Mouse (Mus musculus): ENCODE results near the gene Fndc8. TPM values are rescaled to one million over a fixed set of nuclear protein-coding genes. Genes with fewer than 3 reads are reported as not detected.

Gene Fndc8
- total and polyA plus RNA-seq, 3 experiments: 0.08 to 0.36 TPM; not detected in 1

DNA sequence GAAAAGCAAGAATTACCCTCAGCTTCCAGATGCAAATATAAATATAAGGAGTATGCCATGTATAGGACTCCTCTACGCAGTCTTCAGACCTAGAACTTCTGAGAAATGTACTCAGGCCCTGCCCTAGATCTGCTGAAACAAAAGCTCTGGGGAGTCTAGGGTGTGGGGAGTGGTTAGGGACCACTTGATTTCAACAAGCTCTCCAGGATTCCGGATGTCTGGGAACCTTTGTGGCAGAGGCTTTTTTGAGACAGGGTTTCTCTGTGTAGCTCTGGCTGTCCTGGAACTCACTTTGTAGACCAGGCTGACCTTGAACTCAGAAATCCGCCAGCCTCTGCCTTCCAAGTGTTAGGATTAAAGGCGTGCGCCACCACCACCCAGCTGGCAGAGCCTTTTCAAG lies 13.9 kb downstream of the Fndc8 start:
- DNase-seq (ENCODE audit: extremely low read depth): no peak
- peaks cover 3 to 29% of the 10 kb centered on the region in 2 experiments; a peak in 2 of 4 replicates for H3K4me1 ChIP-seq (ENCODE audit: control insufficient read depth in 1 of 2, insufficient read depth in 2 of 2)
- H3K9ac ChIP-seq (ENCODE audit: insufficient read depth, low read depth): no peak overlapping the region
- H3K4me2 ChIP-seq (ENCODE audit: insufficient read depth, low read depth, poor library complexity, severe bottlenecking): no peak overlapping the region
- H3K27me3 ChIP-seq (replicated peaks): peaks cover 11% of the 10 kb centered on the region
- no peak overlapping the region for H3K27ac ChIP-seq (ENCODE audit: insufficient read depth, low read depth)
- in situ Hi-C loops (cut with MboI; ENCODE audit: low pct_ligation_motif_present, low pct_unique_long_range_greater_than_20kb, low sequenced_read_pairs) (loop anchor here (25.0 kb wide), 2 partner anchors 281 to 506 kb away; partner anchors contain the start of genes Rasl10b, Slfn3 and Slfn4), dilution Hi-C loops (cut with MboI; ENCODE audit: extremely low pct_ligation_motif_present, extremely low pct_unique_long_range_greater_than_20kb, low sequenced_read_pairs) (no loop called here)
- H3K79me2 ChIP-seq (replicated peaks; ENCODE audit: control insufficient read depth, extremely low read depth, insufficient read depth, poor library complexity, severe bottlenecking): peaks cover 16% of the 10 kb centered on the region
- H3K4me3 ChIP-seq (replicated peaks in 1 of 3; ENCODE audit: low read depth in 2 of 3, low read length in 2 of 3, poor library complexity in 1 of 3): no peak overlapping the region
- peaks cover 55 to 64% of the 10 kb centered on the region in 2 experiments for H3K36me3 ChIP-seq (replicated peaks in 1 of 2; ENCODE audit: control insufficient read depth in 1 of 2, insufficient read depth in 1 of 2, low read length in 1 of 2)
- no peak for TF ChIP-seq MAFK (IDR thresholded peaks at IDR 0.05; ENCODE audit: insufficient replicate concordance, low read length)
- no peak for TF ChIP-seq POLR2AphosphoS2 (IDR thresholded peaks at IDR 0.05; ENCODE audit: low read depth, low read length)
- H3K9me3 ChIP-seq (replicated peaks; ENCODE audit: low read length): no peaks in the 10 kb centered on the region

- Histone ChIP-seq H3K9ac (ENCODE audit: insufficient read depth, low read depth) (peak within 1 kb of the TSS; percentile 69), H3K4me3 (replicated peaks in 1 of 3; ENCODE audit: low read depth in 2 of 3, low read length in 2 of 3, poor library complexity in 1 of 3) (peak within 1 kb of the TSS; percentile 81 to 90 (median 84)), H3K4me2 (ENCODE audit: insufficient read depth, low read depth, poor library complexity, severe bottlenecking) (peak within 1 kb of the TSS; percentile 85), H3K27ac (ENCODE audit: insufficient read depth, low read depth) (no peak within 1 kb of the TSS), H3K36me3 (replicated peaks in 1 of 2; ENCODE audit: control insufficient read depth in 1 of 2, insufficient read depth in 1 of 2, low read length in 1 of 2) (peaks cover 37 to 44% of the 10 kb centered on the region in 2 experiments), H3K27me3 (replicated peaks) (peaks cover 18% of the 10 kb centered on the region), H3K79me2 (replicated peaks; ENCODE audit: control insufficient read depth, extremely low read depth, insufficient read depth, poor library complexity, severe bottlenecking) (peaks cover 16% of the 10 kb centered on the region), H3K9me3 (replicated peaks; ENCODE audit: low read length) (no peaks in the 10 kb centered on the region), H3K4me1 (ENCODE audit: control insufficient read depth in 1 of 2, insufficient read depth in 2 of 2) (peaks cover 3 to 29% of the 10 kb centered on the region in 2 experiments; a peak in 2 of 4 replicates)
- dilution Hi-C loops (cut with MboI; ENCODE audit: extremely low pct_ligation_motif_present, extremely low pct_unique_long_range_greater_than_20kb, low sequenced_read_pairs) (no loop called here), in situ Hi-C loops (cut with MboI; ENCODE audit: low pct_ligation_motif_present, low pct_unique_long_range_greater_than_20kb, low sequenced_read_pairs) (loop anchor here (25.0 kb wide), 2 partner anchors 279 to 504 kb away; partner anchors contain the start of genes Rasl10b, Slfn3 and Slfn4)
- DNase-seq (ENCODE audit: extremely low read depth): peak; percentile 95
- TF ChIP-seq USF2 (conservative IDR thresholded peaks at IDR 0.05; ENCODE audit: low read depth, low read length) (no peak), ELF1 (IDR thresholded peaks at IDR 0.05; ENCODE audit: low read depth, low read length) (peak; percentile 76), NRF1 (IDR thresholded peaks at IDR 0.05; ENCODE audit: low read depth, low read length) (peak; percentile 57), BHLHE40 (IDR thresholded peaks at IDR 0.05; ENCODE audit: low read depth, low read length) (peak; percentile 40; the same call in 1 of the 2 replicates), POLR2AphosphoS2 (IDR thresholded peaks at IDR 0.05; ENCODE audit: low read depth, low read length) (peak; percentile 34; the same call in 1 of the 2 replicates), TCF12 (IDR thresholded peaks at IDR 0.05; ENCODE audit: low read depth, low read length) (peak; percentile 97), MYC (IDR thresholded peaks at IDR 0.05; ENCODE audit: low read depth, low read length) (peak; percentile 98), HCFC1 (IDR thresholded peaks at IDR 0.05; ENCODE audit: low read depth, low read length) (peak; percentile 86), NELFE (IDR thresholded peaks at IDR 0.05; ENCODE audit: low read depth, low read length) (peak; percentile 88), CHD1 (IDR thresholded peaks at IDR 0.05; ENCODE audit: low read depth, low read length) (no peak), ZMIZ1 (IDR thresholded peaks at IDR 0.05; ENCODE audit: low read depth, low read length) (no peak; the same call in 1 of the 2 replicates), SIN3A (IDR thresholded peaks at IDR 0.05; ENCODE audit: low read length) (peak; percentile 96), MAZ (IDR thresholded peaks at IDR 0.05; ENCODE audit: low read depth, low read length) (no peak), ZNF384 (IDR thresholded peaks at IDR 0.05; ENCODE audit: low read depth, low read length) (no peak), MXI1 (IDR thresholded peaks at IDR 0.05; ENCODE audit: low read depth, low read length) (peak; percentile 100), RCOR1 (conservative IDR thresholded peaks at IDR 0.05; ENCODE audit: low read depth, low read length) (no peak), MAX (IDR thresholded peaks at IDR 0.05; ENCODE audit: low read length) (peak; percentile 98), E2F4 (IDR thresholded peaks at IDR 0.05; ENCODE audit: insufficient replicate concordance, low read depth, low read length) (no peak), ETS1 (conservative IDR thresholded peaks at IDR 0.05; ENCODE audit: low read depth, low read length) (0 out of 2 replicates have a peak, but pooled peaks have one; percentile 14), JUN (IDR thresholded peaks at IDR 0.05; ENCODE audit: insufficient read depth, low read depth, low read length) (no peak), UBTF (IDR thresholded peaks at IDR 0.05; ENCODE audit: low read depth, low read length) (no peak), ZC3H11A (IDR thresholded peaks at IDR 0.05; ENCODE audit: low read depth, low read length) (no peak), RAD21 (IDR thresholded peaks at IDR 0.05; ENCODE audit: low read depth, low read length) (no peak), JUND (conservative IDR thresholded peaks at IDR 0.05; ENCODE audit: low read depth, low read length) (no peak), TBP (conservative IDR thresholded peaks at IDR 0.05; ENCODE audit: low read depth, low read length) (peak; percentile 94), IRF4 (IDR thresholded peaks at IDR 0.05; ENCODE audit: low read depth, low read length) (peak; percentile 72), CHD2 (IDR thresholded peaks at IDR 0.05; ENCODE audit: low read length) (peak; percentile 41), CTCF (conservative IDR thresholded peaks at IDR 0.05 in 1 of 2, IDR thresholded peaks at IDR 0.05 in 1 of 2; ENCODE audit: low read depth in 2 of 2, low read length in 2 of 2) (peak; percentile 25 to 94; a peak in 2 of 4 replicates), EP300 (IDR thresholded peaks at IDR 0.05; ENCODE audit: low read length) (no peak)
Observed at GRCm38 (mm10) chr11:82907651-82908607, 16.0 kb downstream of the Fndc8 start, which contains the start of gene Nle1. Nle1 (minus strand) TSS chr11:82908411.

All from CH12.LX (cell line).